Mouse (Mus musculus) heart, postnatal 25 days (tissue): ENCODE measurements at regions not wholly inside any gene's neighbourhood (a gene's known extent, or its start where the extent isn't known, plus 50 kb on each side); places are given as distances from the start of the nearest gene placed in this dataset.

ENCODE experiments used
- DNase-seq: peaks from one replicate; pipeline ENCODE4 v3.0.0; 2022; ENCODE audit warnings: low spot score
- intact Hi-C: fragments of 180-260 bp; cut with DNase I; formaldehyde crosslinking; loops from one replicate; pipeline ENCODE4 v1.15.1; 2025

DNA sequence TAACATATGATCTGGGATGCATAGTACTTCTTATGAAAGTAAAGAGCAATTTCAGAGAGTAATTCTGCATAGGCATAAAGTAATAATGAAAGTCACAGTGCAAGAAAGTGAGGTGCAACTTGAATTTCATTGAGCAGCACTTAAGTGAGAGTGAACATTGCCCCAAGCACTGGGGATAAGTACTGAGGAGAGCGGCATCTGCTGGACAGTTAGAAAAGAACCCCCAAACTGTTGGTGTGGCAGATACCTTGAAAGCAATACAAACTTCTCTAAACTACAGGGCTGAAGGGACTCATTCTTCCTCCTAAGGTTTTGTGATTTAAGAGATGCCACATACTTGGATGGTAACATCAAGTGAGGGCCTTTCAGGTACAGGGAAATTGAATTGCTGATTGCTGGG, 56.4 kb upstream of the Olfr1322 start:
- intact Hi-C loops, result loop anchor here (5.0 kb wide), 1 partner anchor 175 kb away; no protein-coding TSS in a partner anchor
- no peak for DNase-seq
